Mouse (Mus musculus) MEL (cell line): ENCODE measurements around the gene Cfdp1.

Source experiments
- BHLHE40 ChIP-seq: IDR thresholded peaks from 2 replicates; pipeline ENCODE4 v1.6.1; 2012; ENCODE audit warnings: low read depth, mild to moderate bottlenecking, inconsistent platforms, low read length, improper control_type of control experiment, borderline replicate concordance
- CTCF ChIP-seq, 3 experiments: IDR thresholded peaks in 2 of 3; conservative IDR thresholded peaks in 1 of 3; 2 replicates each; pipeline ENCODE4 v1.5.1; 2011 to 2012; ENCODE audit warnings: low read length in 3 of 3, low read depth in 2 of 3, mild to moderate bottlenecking in 2 of 3, improper control_type of control experiment in 1 of 3, inconsistent platforms in 1 of 3, mixed read lengths in 1 of 3, moderate library complexity in 1 of 3; ENCODE audit not compliant: control insufficient read depth in 1 of 3, insufficient read depth in 1 of 3, poor library complexity in 1 of 3, severe bottlenecking in 1 of 3
- KAT2A ChIP-seq: conservative IDR thresholded peaks from 2 replicates; pipeline ENCODE4 v1.6.1; 2012; ENCODE audit warnings: low read depth, low read length, improper control_type of control experiment, inconsistent platforms
- MXI1 ChIP-seq: IDR thresholded peaks from 2 replicates; pipeline ENCODE4 v1.6.1; 2011; ENCODE audit warnings: mild to moderate bottlenecking, low read depth, low read length, improper control_type of control experiment
- NRF1 ChIP-seq: IDR thresholded peaks from 2 replicates; pipeline ENCODE4 v1.6.1; 2014; ENCODE audit warnings: low read depth, mild to moderate bottlenecking, inconsistent platforms, low read length, improper control_type of control experiment, moderate library complexity; ENCODE audit not compliant: poor library complexity, insufficient read depth, severe bottlenecking
- POLR2A ChIP-seq, 2 experiments: IDR thresholded peaks; 2 replicates each; pipeline ENCODE4 v1.6.1; 2011 to 2012; ENCODE audit warnings: low read length in 2 of 2, mild to moderate bottlenecking in 2 of 2, control low read depth in 1 of 2, improper control_type of control experiment in 1 of 2, low read depth in 1 of 2, moderate library complexity in 1 of 2; ENCODE audit not compliant: control insufficient read depth in 1 of 2, insufficient read depth in 1 of 2, poor library complexity in 1 of 2
- USF2 ChIP-seq, 2 experiments: IDR thresholded peaks; 2 replicates each; pipeline ENCODE4 v1.6.1; 2011 to 2012; ENCODE audit warnings: improper control_type of control experiment in 2 of 2, low read length in 2 of 2, borderline replicate concordance in 1 of 2, inconsistent platforms in 1 of 2, low read depth in 1 of 2, mild to moderate bottlenecking in 1 of 2; ENCODE audit not compliant: insufficient read depth in 1 of 2
- ZNF384 ChIP-seq: IDR thresholded peaks from 2 replicates; pipeline ENCODE4 v1.6.1; 2012; ENCODE audit warnings: low read depth, mild to moderate bottlenecking, inconsistent platforms, low read length, improper control_type of control experiment

GRCm38 (mm10) chr8:111831996-111832395 is 22.1 kb downstream of the Cfdp1 start:
- TF ChIP-seq NRF1 (no peak), CTCF (IDR thresholded peaks at IDR 0.05 in 2 of 3, conservative IDR thresholded peaks at IDR 0.05 in 1 of 3; ENCODE audit: control insufficient read depth in 1 of 3, insufficient read depth in 1 of 3, low read depth in 2 of 3, low read length in 3 of 3, poor library complexity in 1 of 3, severe bottlenecking in 1 of 3) (no peak), KAT2A (no peak), ZNF384 (no peak), BHLHE40 (no peak), POLR2A (IDR thresholded peaks at IDR 0.05; ENCODE audit: control insufficient read depth in 1 of 2, insufficient read depth in 1 of 2, low read depth in 1 of 2, low read length in 2 of 2, poor library complexity in 1 of 2) (no peak), USF2 (IDR thresholded peaks at IDR 0.05; ENCODE audit: borderline replicate concordance in 1 of 2, insufficient read depth in 1 of 2, low read depth in 1 of 2, low read length in 2 of 2) (no peak), MXI1 (no peak)
